Mouse (Mus musculus) limb, embryonic 11.5 days (tissue): ENCODE measurements around the gene Sbsn. TPM values are rescaled to one million over a fixed set of nuclear protein-coding genes. Genes with fewer than 3 reads are reported as not detected.
"Not testable (repeated sequence)": the region's sequence is repeated elsewhere in the genome, so short reads cannot be mapped to it uniquely, and the experiment has no call there.

ENCODE experiments used
- ATAC-seq: fragments of 200-750 bp; cut with Nextera tagmentation; 2 replicates; pipeline ENCODE4 v1.8.0; 2017; ENCODE audit warnings: low read depth; ENCODE audit not compliant: insufficient number of reproducible peaks, low FRiP score, low TSS enrichment
- DNase-seq: peaks from one replicate; pipeline ENCODE4 v3.0.0-alpha.2; 2015; ENCODE audit warnings: low spot score
- H3K27ac ChIP-seq: fragments of 300-500 bp; sonication (generic); replicated peaks from 2 replicates; pipeline ENCODE4 v1.5.1; 2014; ENCODE audit warnings: low read depth, mild to moderate bottlenecking, low read length
- H3K27me3 ChIP-seq: fragments of 300-500 bp; sonication (generic); 2 replicates; pipeline ENCODE4 v1.6.1; 2014; ENCODE audit warnings: mild to moderate bottlenecking, low read length, mixed read lengths; ENCODE audit not compliant: control insufficient read depth, insufficient read depth
- H3K36me3 ChIP-seq: fragments of 300-500 bp; sonication (generic); 2 replicates; pipeline ENCODE4 v1.6.1; 2014; ENCODE audit warnings: mild to moderate bottlenecking, low read length, moderate library complexity, mixed read lengths; ENCODE audit not compliant: control insufficient read depth, insufficient read depth
- H3K4me1 ChIP-seq: fragments of 300-500 bp; sonication (generic); 2 replicates; pipeline ENCODE4 v1.6.1; 2014; ENCODE audit warnings: low read length, mixed read lengths; ENCODE audit not compliant: control insufficient read depth, insufficient read depth
- H3K4me2 ChIP-seq: fragments of 300-500 bp; sonication (generic); 2 replicates; pipeline ENCODE4 v1.6.1; 2014; ENCODE audit warnings: low read depth, mild to moderate bottlenecking, moderate library complexity; ENCODE audit not compliant: severe bottlenecking
- H3K4me3 ChIP-seq: fragments of 300-500 bp; sonication (generic); 2 replicates; pipeline ENCODE4 v1.5.1; 2014; ENCODE audit warnings: low read depth, low read length
- H3K9ac ChIP-seq: fragments of 300-500 bp; sonication (generic); 2 replicates; pipeline ENCODE4 v1.6.1; 2014; ENCODE audit warnings: mild to moderate bottlenecking, low read length
- H3K9me3 ChIP-seq: fragments of 300-500 bp; sonication (generic); 2 replicates; pipeline ENCODE4 v1.6.1; 2016; ENCODE audit warnings: low read length; ENCODE audit not compliant: control insufficient read depth
- WGBS: fragments of 180-500 bp; shearing (Covaris S2); extraction: QIAGEN DNeasy Blood & Tissue Kit; methylation state at CpG from one replicate; pipeline ENCODE4 v1.1.7; 2014; 5-methylcytosine and 5-hydroxymethylcytosine counted together
- polyA plus RNA-seq: library from polyadenylated mRNA; unstranded; fragments of >200 nt; fragmentation: Nextera tagmentation; extraction: Ambion mirVana; gene quantifications from 2 replicates; pipeline ENCODE4 v1.2.1, GENCODE M21; 2014

Gene Sbsn
- polyA plus RNA-seq, 1 experiment from 2014 or later = 0.27 TPM

DNA sequence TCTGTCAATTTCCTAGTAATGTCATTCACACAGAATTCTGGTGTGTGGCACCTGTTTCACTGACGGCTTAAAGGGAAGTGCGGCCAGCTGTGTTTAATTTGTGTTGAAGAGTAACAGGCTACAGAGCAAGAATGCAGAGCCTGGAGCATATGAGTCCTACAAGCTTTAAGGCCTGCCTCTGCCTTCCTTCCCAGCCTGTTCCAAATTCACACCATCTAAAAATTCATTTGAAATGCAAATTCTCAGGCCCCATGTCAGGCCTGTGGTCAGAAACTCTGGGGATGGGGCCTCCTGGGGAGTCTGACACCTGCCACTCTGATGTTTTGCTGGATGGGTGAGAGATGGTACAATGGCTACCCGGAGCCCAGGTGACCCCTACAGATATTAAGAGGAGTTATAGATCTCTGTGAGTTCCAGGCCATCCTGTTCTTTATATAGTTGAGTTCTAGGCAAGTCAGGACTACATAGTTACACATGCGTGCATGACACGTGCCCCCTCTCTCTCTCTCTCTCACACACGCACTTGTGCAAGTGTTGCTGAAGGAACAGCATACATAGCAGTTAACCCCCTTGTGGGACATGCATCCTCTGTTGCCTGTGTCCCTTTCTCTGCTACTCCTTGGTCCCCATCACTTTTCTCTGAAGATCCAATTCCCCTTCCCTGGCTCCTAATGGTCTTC is 27.9 kb upstream of the Sbsn start:
- no peak for ATAC-seq
- Histone ChIP-seq H3K4me3 (no peak overlapping the region), H3K9me3 (no peaks in the 10 kb centered on the region), H3K36me3 (no peaks in the 10 kb centered on the region), H3K27me3 (no peaks in the 10 kb centered on the region), H3K4me1 (peaks cover 3% of the 10 kb centered on the region), H3K9ac (no peak overlapping the region), H3K27ac (no peak overlapping the region), H3K4me2 (no peak overlapping the region)
- 65% methylated on average over 6 of the region's 6 CpGs for WGBS
- peak; percentile 40 for DNase-seq

DNA sequence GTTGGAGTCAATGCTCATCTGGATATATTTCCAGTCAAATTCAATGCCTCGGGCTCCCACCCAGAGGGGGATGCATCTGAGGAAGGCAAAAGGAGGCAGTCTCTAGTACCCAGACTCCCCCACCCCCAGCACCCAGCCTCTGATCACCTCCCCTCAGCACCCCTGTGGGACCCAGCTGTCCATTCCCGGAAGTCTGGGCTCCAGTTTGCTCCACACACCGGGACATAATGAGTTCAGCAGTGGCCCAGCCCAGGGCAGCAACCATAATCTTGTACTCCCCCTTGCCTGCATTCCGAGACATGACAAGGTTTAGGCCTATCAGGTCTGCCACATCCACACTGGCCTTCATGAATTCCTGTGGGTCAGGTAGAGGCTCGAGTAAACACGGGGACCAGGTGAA is 23.1 kb upstream of the Sbsn start:
- 81% methylated on average over 6 of the region's 6 CpGs for WGBS
- ATAC-seq = no peak
- H3K4me3 ChIP-seq = peak overlapping the region; percentile 51
- no peaks in the 10 kb centered on the region for H3K36me3 ChIP-seq
- H3K4me2 ChIP-seq = peak overlapping the region; percentile 54
- no peaks in the 10 kb centered on the region for H3K9me3 ChIP-seq
- no peak for DNase-seq
- H3K27me3 ChIP-seq = no peaks in the 10 kb centered on the region
- H3K27ac ChIP-seq = no peak overlapping the region
- H3K4me1 ChIP-seq = peaks cover 7% of the 10 kb centered on the region
- peak overlapping the region; percentile 68; the same call in 1 of the 2 replicates for H3K9ac ChIP-seq

DNA sequence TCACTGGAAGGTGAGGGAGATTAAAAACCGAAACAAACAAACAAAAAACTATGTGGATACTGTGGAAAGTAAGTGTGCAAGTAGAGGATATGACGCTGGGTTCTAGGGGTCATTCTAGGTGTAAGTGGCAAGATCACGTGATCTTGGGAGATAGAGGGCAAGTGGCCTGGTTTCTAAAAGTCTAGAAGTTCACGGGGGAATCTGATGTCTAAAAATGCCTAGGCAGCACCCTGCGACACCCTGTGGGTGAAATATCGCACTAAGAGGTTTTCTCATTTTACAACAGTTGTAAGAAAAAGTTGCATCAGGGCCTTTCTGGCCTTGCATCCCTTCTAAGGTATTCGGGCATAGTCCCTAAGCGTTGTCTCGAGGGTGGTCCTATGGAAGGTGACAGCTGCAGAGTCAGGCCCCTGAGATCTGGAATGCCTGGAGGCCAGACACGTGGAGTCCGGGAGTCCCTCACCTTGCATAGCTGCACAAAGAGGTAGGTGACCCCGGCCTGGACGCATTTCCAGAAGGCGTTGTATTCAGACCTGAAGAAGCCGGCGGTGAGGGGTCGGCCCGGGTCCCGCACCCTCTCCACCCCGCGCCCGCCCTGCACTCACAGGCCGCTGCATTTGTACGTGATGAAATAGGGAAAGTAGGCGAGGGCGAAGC is 22.4 kb upstream of the Sbsn start:
- ATAC-seq = peak; percentile 60
- Histone ChIP-seq H3K4me1 (peaks cover 7% of the 10 kb centered on the region), H3K9me3 (no peaks in the 10 kb centered on the region), H3K4me3 (peak overlapping the region; percentile 51), H3K27me3 (no peaks in the 10 kb centered on the region), H3K9ac (peak overlapping the region; percentile 68), H3K4me2 (peak overlapping the region; percentile 54), H3K36me3 (0 out of 2 replicates have a peak, but pooled peaks cover 2% of the 10 kb centered on the region), H3K27ac (no peak overlapping the region; the same call in 1 of the 2 replicates)
- DNase-seq = no peak
- 8% methylated on average over 26 of the region's 26 CpGs for WGBS

DNA sequence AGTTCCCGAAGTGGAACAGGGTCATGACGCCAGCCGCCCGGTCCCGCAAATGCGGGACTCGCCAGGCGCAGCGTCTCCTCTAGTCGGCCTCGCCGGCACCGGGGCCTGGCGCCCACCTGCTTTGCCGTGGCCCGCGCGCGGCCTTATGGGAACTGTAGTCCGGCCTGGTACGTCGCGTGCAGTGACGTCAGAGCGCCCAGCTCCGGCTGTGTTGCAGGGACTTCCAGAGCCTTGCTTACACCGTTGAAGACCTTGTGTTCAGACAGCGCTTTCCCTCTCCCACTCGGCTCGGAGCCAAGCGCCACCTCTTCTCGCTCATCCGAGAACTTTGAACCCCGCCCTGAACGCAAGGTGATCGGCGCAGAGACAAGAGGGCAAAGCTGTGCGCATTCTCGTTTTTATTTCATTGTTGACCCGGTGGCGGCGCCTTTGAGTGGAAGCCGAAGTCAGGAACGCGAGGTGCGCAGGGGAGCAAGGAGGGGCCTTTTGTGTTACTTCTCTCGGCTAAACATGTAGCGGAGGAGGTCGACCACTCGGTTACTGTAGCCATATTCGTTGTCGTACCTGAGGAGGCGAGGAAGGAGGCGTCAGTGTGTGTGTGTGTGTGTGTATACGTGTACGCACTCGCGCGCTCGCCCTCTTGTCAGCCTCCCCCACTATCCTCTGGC is 21.7 kb upstream of the Sbsn start, which contains the start of gene Tmem147:
TSS of gene Tmem147 (minus strand) at position 145 of the 668 bp plus-strand sequence.
- Histone ChIP-seq H3K4me1 (peaks cover 7% of the 10 kb centered on the region), H3K9ac (peak within 1 kb of the TSS; percentile 68), H3K4me2 (peak within 1 kb of the TSS; percentile 54), H3K4me3 (peak within 1 kb of the TSS; percentile 51), H3K36me3 (0 out of 2 replicates have a peak, but pooled peaks cover 2% of the 10 kb centered on the region), H3K27me3 (no peaks in the 10 kb centered on the region), H3K9me3 (no peaks in the 10 kb centered on the region), H3K27ac (peak within 1 kb of the TSS; percentile 80)
- peak; percentile 95 for ATAC-seq
- under 1% methylated on average over 57 of the region's 60 CpGs for WGBS
- DNase-seq = peak; percentile 98

GRCm38 (mm10) chr7:30730064-30730722 is 21.1 kb upstream of the Sbsn start:
- Histone ChIP-seq H3K4me3 (peak overlapping the region; percentile 51), H3K4me2 (peak overlapping the region; percentile 54), H3K9ac (peak overlapping the region; percentile 68)
- H3K27ac ChIP-seq, DNase-seq, H3K4me1 ChIP-seq, H3K9me3 ChIP-seq, ATAC-seq, H3K27me3 ChIP-seq, H3K36me3 ChIP-seq: not testable (repeated sequence)
- WGBS = 30% methylated on average over 15 of the region's 22 CpGs

DNA sequence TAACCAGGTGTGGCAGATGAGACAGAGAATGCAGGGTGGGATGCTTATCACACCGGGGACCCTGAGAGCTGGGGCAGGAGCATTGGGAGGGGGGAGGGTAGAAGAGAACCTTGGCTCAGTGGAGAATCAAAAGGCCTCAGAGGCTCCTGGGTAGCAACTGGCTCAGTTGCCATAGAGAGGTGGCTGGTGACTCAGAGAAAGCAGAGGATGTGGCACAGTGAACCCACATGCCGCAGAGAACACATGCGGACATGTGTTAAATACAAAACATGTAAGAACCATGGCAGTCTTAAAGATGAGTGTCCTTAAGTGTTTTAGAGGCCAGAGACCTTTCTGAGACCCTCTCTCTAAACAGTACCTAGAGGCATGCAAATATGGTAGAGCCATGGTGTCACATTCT is 15.1 kb upstream of the Sbsn start:
- ATAC-seq = no peak
- Histone ChIP-seq H3K36me3 (0 out of 2 replicates have a peak, but pooled peaks cover 2% of the 10 kb centered on the region), H3K4me2 (no peak overlapping the region), H3K27ac (no peak overlapping the region), H3K4me3 (no peak overlapping the region), H3K4me1 (no peaks in the 10 kb centered on the region), H3K27me3 (no peaks in the 10 kb centered on the region), H3K9ac (no peak overlapping the region), H3K9me3 (no peaks in the 10 kb centered on the region)
- WGBS = 83% methylated on average over 3 of the region's 3 CpGs
- no peak for DNase-seq

GRCm38 (mm10) chr7:30742570-30742969 is 8.7 kb upstream of the Sbsn start:
- 85% methylated on average over 2 of the region's 2 CpGs for WGBS
- ATAC-seq, H3K4me3 ChIP-seq, H3K36me3 ChIP-seq, H3K4me2 ChIP-seq, H3K27me3 ChIP-seq, DNase-seq, H3K9ac ChIP-seq, H3K4me1 ChIP-seq, H3K9me3 ChIP-seq, H3K27ac ChIP-seq: not testable (repeated sequence)

GRCm38 (mm10) chr7:30743617-30744016 is 7.7 kb upstream of the Sbsn start, which contains the start of gene Gapdhs:
Gapdhs (minus strand) TSS chr7:30743681.
- WGBS = 100% methylated on average over 1 of the region's 4 CpGs

More at GRCm38 (mm10) chr7:30743617-30744016, 7.7 kb upstream of the Sbsn start, which contains the start of gene Gapdhs:
- not testable (repeated sequence) for H3K27ac ChIP-seq, H3K4me2 ChIP-seq, H3K4me1 ChIP-seq, DNase-seq, H3K27me3 ChIP-seq, H3K4me3 ChIP-seq, H3K9me3 ChIP-seq, H3K9ac ChIP-seq, ATAC-seq, H3K36me3 ChIP-seq
